Mouse (Mus musculus) frontal cortex, postnatal 36 days (tissue): ENCODE measurements at regions not wholly inside any gene's neighbourhood (a gene's known extent, or its start where the extent isn't known, plus 50 kb on each side); places are given as distances from the start of the nearest gene placed in this dataset.

Experiments
- DNase-seq, 2 experiments: peaks; one replicate each; pipeline ENCODE4 v3.0.0; 2022; ENCODE audit warnings: low spot score in 2 of 2

DNA sequence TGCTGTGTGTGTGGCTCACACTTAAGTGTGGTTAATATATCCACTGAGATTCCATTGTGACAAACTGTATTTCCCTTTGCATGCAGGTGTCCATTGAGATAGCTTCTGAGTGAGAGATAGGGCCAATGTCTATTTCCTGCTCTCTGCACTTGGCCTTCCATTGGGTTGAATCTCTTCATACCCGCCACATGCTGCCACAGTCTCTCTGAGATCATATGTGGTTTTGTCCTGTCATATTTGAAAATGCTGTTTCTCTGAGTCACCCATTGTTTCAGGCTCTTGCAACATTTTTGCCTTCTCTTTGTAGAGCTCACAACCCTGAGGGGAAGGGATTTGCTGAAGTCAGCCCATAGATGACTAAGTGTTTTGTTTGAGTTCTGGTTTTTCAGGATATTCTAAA, 2081.3 kb downstream of the Olfm4 start:
- DNase-seq, result no peak

GRCm38 (mm10) chr14:82101643-82102042, 2117.8 kb downstream of the Olfm4 start:
- no peak for DNase-seq

DNA sequence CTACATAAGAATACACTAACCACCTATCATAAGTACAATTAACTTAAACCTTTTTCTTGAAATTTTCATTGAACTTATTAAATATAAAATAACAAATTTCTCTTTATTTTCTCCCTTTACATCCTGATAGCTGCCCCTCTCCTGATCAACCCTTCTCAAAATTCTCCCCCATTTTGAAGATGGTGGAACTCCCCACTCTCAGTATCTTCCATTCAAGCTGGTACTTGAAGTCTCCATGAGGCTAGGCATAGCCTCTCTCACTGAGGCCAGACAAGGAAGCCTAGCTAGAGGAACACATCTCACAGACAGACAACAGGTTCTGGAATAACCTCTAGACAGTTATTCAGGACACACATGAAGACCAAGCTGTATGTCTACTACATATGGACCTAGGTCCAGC, 2129.0 kb downstream of the Olfm4 start:
- DNase-seq, result no peak

GRCm38 (mm10) chr14:82148827-82149498, 2165.1 kb downstream of the Olfm4 start:
- peak in 1 of 2 experiments; percentile 6 for DNase-seq

GRCm38 (mm10) chr14:82185334-82185733, 2201.5 kb downstream of the Olfm4 start:
- no peak for DNase-seq

DNA sequence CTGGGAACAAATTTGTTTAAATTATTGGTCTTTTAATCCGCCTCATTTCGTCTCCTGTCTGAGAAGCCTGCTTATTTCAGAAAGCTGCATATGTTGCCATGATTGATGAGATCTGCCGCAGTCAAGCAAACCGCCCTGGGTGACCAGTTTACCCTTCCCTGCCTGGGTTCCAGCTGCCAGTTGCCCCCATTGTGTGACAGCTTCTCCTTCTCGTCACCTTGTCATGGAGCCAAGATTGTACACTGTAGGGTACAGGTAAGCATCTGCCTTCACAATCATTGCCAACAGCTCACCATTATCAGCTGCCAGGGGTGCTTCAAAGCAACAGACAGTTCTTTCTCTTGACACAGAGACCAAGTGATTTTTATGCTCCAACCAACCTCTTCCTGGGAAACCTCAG, 2226.5 kb downstream of the Olfm4 start:
- DNase-seq, result no peak

GRCm38 (mm10) chr14:82228522-82228921, 2214.8 kb upstream of the Pcdh17 start:
- no peak for DNase-seq

- DNase-seq, result no peak
Measured at GRCm38 (mm10) chr14:82236238-82236637, 2207.1 kb upstream of the Pcdh17 start.

- no peak for DNase-seq
Measured at GRCm38 (mm10) chr14:82243321-82243720, 2200.0 kb upstream of the Pcdh17 start.

DNA sequence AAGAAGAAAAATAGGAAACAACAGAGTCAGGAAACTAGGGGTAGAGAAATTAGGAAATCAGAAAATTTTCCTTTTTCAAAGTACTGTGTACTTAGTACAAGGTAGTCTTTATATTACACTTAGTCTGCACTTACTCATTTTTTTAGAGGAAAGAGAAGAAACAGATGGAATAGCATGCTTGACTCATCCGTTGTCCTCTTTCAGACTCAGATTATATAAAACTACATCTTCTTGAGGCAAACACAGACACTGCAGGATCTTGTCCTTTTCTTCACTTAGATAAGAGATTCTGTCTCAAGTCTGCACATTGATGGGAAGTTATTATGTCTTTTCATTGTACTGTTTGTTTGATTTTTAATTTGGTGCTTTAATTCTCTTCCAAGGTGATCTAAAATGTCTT, 2198.5 kb upstream of the Pcdh17 start:
- DNase-seq, result no peak
